Mouse (Mus musculus): ENCODE data around the gene Gm20403. TPM values are rescaled to one million over a fixed set of nuclear protein-coding genes. Genes with fewer than 3 reads are reported as not detected.

The Gm20403 gene
- polyA plus RNA-seq, 1 experiment from 2014 or later, result not detected

GRCm38 (mm10) chr12:54980939-54981338 is 5.4 kb downstream of the Gm20403 start:
- no peak for ATAC-seq (ENCODE audit: insufficient number of reproducible peaks, insufficient read depth, low FRiP score, low read depth)
- no peak overlapping the region for H3K9ac ChIP-seq (ENCODE audit: low read length)
- H3K27ac ChIP-seq (replicated peaks in 1 of 2; ENCODE audit: control insufficient read depth in 1 of 2, insufficient read depth in 1 of 2, low read depth in 2 of 2, low read length in 2 of 2), result no peak overlapping the region
- no peak overlapping the region for H3K4me2 ChIP-seq (ENCODE audit: low read length)
- H3K36me3 ChIP-seq (ENCODE audit: control insufficient read depth, insufficient read depth, low read length), result peaks cover 6% of the 10 kb centered on the region; the same call in 1 of the 2 replicates
- no peaks in the 10 kb centered on the region for H3K27me3 ChIP-seq (ENCODE audit: control insufficient read depth, insufficient read depth, low read length)
- 93% methylated on average over 5 of the region's 5 CpGs for WGBS
- no peak overlapping the region for H3K4me3 ChIP-seq (ENCODE audit: control insufficient read depth in 1 of 2, insufficient read depth in 1 of 2, low read depth in 1 of 2, low read length in 2 of 2)
- H3K4me1 ChIP-seq (ENCODE audit: control insufficient read depth in 2 of 2, insufficient read depth in 2 of 2, low read length in 2 of 2), result no peaks in the 10 kb centered on the region
- H3K9me3 ChIP-seq (ENCODE audit: control insufficient read depth, low read length), result no peaks in the 10 kb centered on the region

DNA sequence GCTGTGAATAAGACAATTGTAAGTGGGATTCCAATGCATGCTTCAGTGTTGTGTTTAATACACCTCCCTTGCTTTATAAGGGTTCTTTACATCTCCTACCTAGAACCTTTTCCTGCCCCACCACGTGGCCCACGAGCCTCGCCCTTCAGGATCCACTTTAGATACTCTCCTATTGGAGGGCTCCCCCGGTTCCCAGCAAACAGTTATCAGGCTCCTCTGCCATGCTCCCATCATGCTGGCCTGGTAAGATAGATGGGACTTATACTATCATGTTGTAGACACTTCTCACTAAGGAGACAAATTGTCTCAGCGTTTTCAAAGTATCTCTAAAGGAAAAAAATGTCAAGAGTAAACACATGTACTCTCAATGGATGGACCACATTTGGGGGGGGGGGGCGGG is 5.8 kb downstream of the Gm20403 start:
- Histone ChIP-seq H3K4me2 (ENCODE audit: low read length) (no peak overlapping the region), H3K4me3 (ENCODE audit: control insufficient read depth in 1 of 2, insufficient read depth in 1 of 2, low read depth in 1 of 2, low read length in 2 of 2) (no peak overlapping the region), H3K9ac (ENCODE audit: low read length) (no peak overlapping the region), H3K36me3 (ENCODE audit: control insufficient read depth, insufficient read depth, low read length) (peaks cover 6% of the 10 kb centered on the region; the same call in 1 of the 2 replicates), H3K27ac (replicated peaks in 1 of 2; ENCODE audit: control insufficient read depth in 1 of 2, insufficient read depth in 1 of 2, low read depth in 2 of 2, low read length in 2 of 2) (no peak overlapping the region), H3K9me3 (ENCODE audit: control insufficient read depth, low read length) (no peaks in the 10 kb centered on the region), H3K4me1 (ENCODE audit: control insufficient read depth in 2 of 2, insufficient read depth in 2 of 2, low read length in 2 of 2) (no peaks in the 10 kb centered on the region), H3K27me3 (ENCODE audit: control insufficient read depth, insufficient read depth, low read length) (no peaks in the 10 kb centered on the region)
- 67% methylated on average over 6 of the region's 6 CpGs for WGBS
- no peak for ATAC-seq (ENCODE audit: insufficient number of reproducible peaks, insufficient read depth, low FRiP score, low read depth)

DNA sequence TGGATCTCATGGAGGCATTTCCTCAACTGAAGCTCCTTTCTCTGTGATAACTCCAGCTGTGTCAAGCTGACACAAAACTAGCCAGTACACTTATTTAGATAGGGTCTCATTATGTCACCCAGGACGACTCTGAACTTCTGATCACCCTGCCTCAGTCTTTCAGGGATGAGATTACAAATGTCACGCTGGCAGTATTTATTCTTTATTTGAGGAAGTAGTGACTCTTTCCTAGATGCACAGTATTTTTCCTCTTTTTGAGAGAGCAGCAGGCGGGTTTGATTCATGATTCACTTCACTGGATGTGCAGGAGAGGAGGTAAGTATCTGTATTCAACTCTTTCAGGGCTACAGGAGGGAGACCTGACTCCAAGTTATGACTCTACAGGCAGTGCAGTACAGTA is 17.3 kb downstream of the Gm20403 start:
- H3K9me3 ChIP-seq (ENCODE audit: control insufficient read depth, low read length), result no peaks in the 10 kb centered on the region
- H3K4me1 ChIP-seq (ENCODE audit: control insufficient read depth in 2 of 2, insufficient read depth in 2 of 2, low read length in 2 of 2), result no peaks in the 10 kb centered on the region
- H3K27me3 ChIP-seq (ENCODE audit: control insufficient read depth, insufficient read depth, low read length), result no peaks in the 10 kb centered on the region
- no peak for ATAC-seq (ENCODE audit: insufficient number of reproducible peaks, insufficient read depth, low FRiP score, low read depth)
- no peak overlapping the region for H3K4me3 ChIP-seq (ENCODE audit: control insufficient read depth in 1 of 2, insufficient read depth in 1 of 2, low read depth in 1 of 2, low read length in 2 of 2)
- WGBS, result 66% methylated on average over 3 of the region's 3 CpGs
- H3K27ac ChIP-seq (replicated peaks in 1 of 2; ENCODE audit: control insufficient read depth in 1 of 2, insufficient read depth in 1 of 2, low read depth in 2 of 2, low read length in 2 of 2), result no peak overlapping the region
- no peak overlapping the region for H3K9ac ChIP-seq (ENCODE audit: low read length)
- no peak overlapping the region for H3K4me2 ChIP-seq (ENCODE audit: low read length)
- peaks cover 28% of the 10 kb centered on the region for H3K36me3 ChIP-seq (ENCODE audit: control insufficient read depth, insufficient read depth, low read length)

GRCm38 (mm10) chr12:54965532-54966160 is 20.7 kb downstream of the Gm20403 start:
- Histone ChIP-seq H3K4me2 (ENCODE audit: low read length) (no peak overlapping the region), H3K27me3 (ENCODE audit: control insufficient read depth, insufficient read depth, low read length) (no peaks in the 10 kb centered on the region), H3K4me3 (ENCODE audit: control insufficient read depth in 1 of 2, insufficient read depth in 1 of 2, low read depth in 1 of 2, low read length in 2 of 2) (no peak overlapping the region), H3K36me3 (ENCODE audit: control insufficient read depth, insufficient read depth, low read length) (peaks cover 8% of the 10 kb centered on the region; the same call in 1 of the 2 replicates), H3K9ac (ENCODE audit: low read length) (no peak overlapping the region), H3K27ac (replicated peaks in 1 of 2; ENCODE audit: control insufficient read depth in 1 of 2, insufficient read depth in 1 of 2, low read depth in 2 of 2, low read length in 2 of 2) (no peak overlapping the region), H3K4me1 (ENCODE audit: control insufficient read depth in 2 of 2, insufficient read depth in 2 of 2, low read length in 2 of 2) (no peaks in the 10 kb centered on the region), H3K9me3 (ENCODE audit: control insufficient read depth, low read length) (no peaks in the 10 kb centered on the region)
- ATAC-seq (ENCODE audit: insufficient number of reproducible peaks, insufficient read depth, low FRiP score, low read depth), result no peak
- 95% methylated on average over 4 of the region's 4 CpGs for WGBS

DNA sequence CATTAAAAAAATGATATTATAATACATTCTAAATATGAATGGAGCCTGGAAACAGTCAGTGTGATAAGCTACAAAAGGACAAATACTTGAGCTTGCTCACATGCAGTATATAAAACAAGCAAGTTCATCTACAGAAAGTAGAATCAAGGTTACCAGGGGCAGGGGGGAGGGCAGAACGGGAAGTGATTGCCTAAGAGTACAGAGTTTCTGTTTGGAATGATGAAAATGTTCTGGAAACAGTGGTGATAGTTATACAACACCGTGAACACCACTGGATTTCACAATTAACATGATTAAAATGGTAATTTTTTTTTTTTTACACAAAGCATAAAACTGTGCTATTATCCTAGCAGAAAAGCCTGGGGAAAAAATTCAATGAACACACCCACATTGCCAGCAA is 26.8 kb downstream of the Gm20403 start:
- Histone ChIP-seq H3K4me2 (ENCODE audit: low read length) (no peak overlapping the region), H3K9me3 (ENCODE audit: control insufficient read depth, low read length) (no peaks in the 10 kb centered on the region), H3K9ac (ENCODE audit: low read length) (no peak overlapping the region), H3K27ac (replicated peaks in 1 of 2; ENCODE audit: control insufficient read depth in 1 of 2, insufficient read depth in 1 of 2, low read depth in 2 of 2, low read length in 2 of 2) (no peak overlapping the region), H3K4me3 (ENCODE audit: control insufficient read depth in 1 of 2, insufficient read depth in 1 of 2, low read depth in 1 of 2, low read length in 2 of 2) (no peak overlapping the region), H3K36me3 (ENCODE audit: control insufficient read depth, insufficient read depth, low read length) (0 out of 2 replicates have a peak, but pooled peaks cover 3% of the 10 kb centered on the region), H3K4me1 (ENCODE audit: control insufficient read depth in 2 of 2, insufficient read depth in 2 of 2, low read length in 2 of 2) (peaks cover 0 to 6% of the 10 kb centered on the region in 2 experiments; a peak in 3 of 4 replicates), H3K27me3 (ENCODE audit: control insufficient read depth, insufficient read depth, low read length) (no peaks in the 10 kb centered on the region)
- WGBS, result 60% methylated on average over 2 of the region's 2 CpGs
- ATAC-seq (ENCODE audit: insufficient number of reproducible peaks, insufficient read depth, low FRiP score, low read depth), result no peak

- Histone ChIP-seq H3K9me3 (ENCODE audit: control insufficient read depth, low read length) (no peaks in the 10 kb centered on the region), H3K4me1 (ENCODE audit: control insufficient read depth in 2 of 2, insufficient read depth in 2 of 2, low read length in 2 of 2) (peaks cover 0 to 6% of the 10 kb centered on the region in 2 experiments; a peak in 3 of 4 replicates), H3K4me2 (ENCODE audit: low read length) (no peak overlapping the region), H3K36me3 (ENCODE audit: control insufficient read depth, insufficient read depth, low read length) (peaks cover 13% of the 10 kb centered on the region), H3K9ac (ENCODE audit: low read length) (no peak overlapping the region), H3K27ac (replicated peaks in 1 of 2; ENCODE audit: control insufficient read depth in 1 of 2, insufficient read depth in 1 of 2, low read depth in 2 of 2, low read length in 2 of 2) (no peak overlapping the region), H3K4me3 (ENCODE audit: control insufficient read depth in 1 of 2, insufficient read depth in 1 of 2, low read depth in 1 of 2, low read length in 2 of 2) (no peak overlapping the region), H3K27me3 (ENCODE audit: control insufficient read depth, insufficient read depth, low read length) (no peaks in the 10 kb centered on the region)
- ATAC-seq (ENCODE audit: insufficient number of reproducible peaks, insufficient read depth, low FRiP score, low read depth), result no peak
- 6% methylated on average over 2 of the region's 2 CpGs for WGBS
Measured at GRCm38 (mm10) chr12:54956974-54957373, 29.4 kb downstream of the Gm20403 start.

GRCm38 (mm10) chr12:54956457-54956856 is 29.9 kb downstream of the Gm20403 start:
- no peak for ATAC-seq (ENCODE audit: insufficient number of reproducible peaks, insufficient read depth, low FRiP score, low read depth)
- no peak overlapping the region for H3K4me3 ChIP-seq (ENCODE audit: control insufficient read depth in 1 of 2, insufficient read depth in 1 of 2, low read depth in 1 of 2, low read length in 2 of 2)

DNA sequence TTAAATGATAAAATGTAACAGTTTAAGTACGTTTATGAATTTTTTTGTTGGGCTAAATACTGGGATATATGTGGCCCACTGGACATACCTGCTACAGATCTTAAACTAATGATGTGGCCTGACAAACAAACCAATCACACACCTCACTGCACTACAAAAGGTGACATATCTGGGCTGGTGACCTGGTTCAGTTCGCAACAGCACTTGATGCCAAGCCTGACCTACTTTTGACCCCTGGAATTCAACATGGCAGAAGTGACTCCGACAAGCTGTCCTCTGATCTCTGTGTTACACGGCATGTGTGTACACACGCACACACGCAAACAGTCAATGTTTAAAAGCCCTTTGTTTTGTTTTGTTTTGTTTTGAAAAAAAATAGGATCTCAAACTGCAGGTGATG is 40.2 kb downstream of the Gm20403 start:
- WGBS, result 80% methylated on average over 6 of the region's 6 CpGs

More at GRCm38 (mm10) chr12:54956457-54956856, 29.9 kb downstream of the Gm20403 start:
- H3K27me3 ChIP-seq (ENCODE audit: control insufficient read depth, insufficient read depth, low read length), result no peaks in the 10 kb centered on the region
- no peak overlapping the region for H3K9ac ChIP-seq (ENCODE audit: low read length)
- WGBS, result 80% methylated on average over 4 of the region's 4 CpGs
- peaks cover 13% of the 10 kb centered on the region for H3K36me3 ChIP-seq (ENCODE audit: control insufficient read depth, insufficient read depth, low read length)
- H3K4me1 ChIP-seq (ENCODE audit: control insufficient read depth in 2 of 2, insufficient read depth in 2 of 2, low read length in 2 of 2), result peaks cover 0 to 6% of the 10 kb centered on the region in 2 experiments; a peak in 3 of 4 replicates
- no peaks in the 10 kb centered on the region for H3K9me3 ChIP-seq (ENCODE audit: control insufficient read depth, low read length)
- H3K4me2 ChIP-seq (ENCODE audit: low read length), result no peak overlapping the region
- no peak overlapping the region for H3K27ac ChIP-seq (replicated peaks in 1 of 2; ENCODE audit: control insufficient read depth in 1 of 2, insufficient read depth in 1 of 2, low read depth in 2 of 2, low read length in 2 of 2)

More for the DNA sequence above, 40.2 kb downstream of the Gm20403 start:
- Histone ChIP-seq H3K27me3 (ENCODE audit: control insufficient read depth, insufficient read depth, low read length) (no peaks in the 10 kb centered on the region), H3K4me2 (ENCODE audit: low read length) (no peak overlapping the region), H3K4me3 (ENCODE audit: control insufficient read depth in 1 of 2, insufficient read depth in 1 of 2, low read depth in 1 of 2, low read length in 2 of 2) (no peak overlapping the region), H3K4me1 (ENCODE audit: control insufficient read depth in 2 of 2, insufficient read depth in 2 of 2, low read length in 2 of 2) (no peaks in the 10 kb centered on the region), H3K9me3 (ENCODE audit: control insufficient read depth, low read length) (no peaks in the 10 kb centered on the region), H3K27ac (replicated peaks in 1 of 2; ENCODE audit: control insufficient read depth in 1 of 2, insufficient read depth in 1 of 2, low read depth in 2 of 2, low read length in 2 of 2) (no peak overlapping the region), H3K9ac (ENCODE audit: low read length) (no peak overlapping the region), H3K36me3 (ENCODE audit: control insufficient read depth, insufficient read depth, low read length) (peaks cover 22% of the 10 kb centered on the region)
- no peak for ATAC-seq (ENCODE audit: insufficient number of reproducible peaks, insufficient read depth, low FRiP score, low read depth)

Measured in heart, embryonic 14.5 days (tissue).